Mouse (Mus musculus) liver, postnatal 0 days (tissue): ENCODE data around the gene Ttc25.

Source experiments
- CTCF ChIP-seq: sonication (generic); IDR thresholded peaks from 2 replicates; pipeline ENCODE4 v1.5.1; 2016; ENCODE audit warnings: antibody characterized with exemption, low read depth
- EP300 ChIP-seq: IDR thresholded peaks from 2 replicates; pipeline ENCODE4 v1.6.1; 2016; ENCODE audit warnings: antibody characterized with exemption, low read depth, mild to moderate bottlenecking

- TF ChIP-seq CTCF (peak; percentile 91), EP300 (no peak)
Measured at GRCm38 (mm10) chr11:100570430-100571201, 25.2 kb downstream of the Ttc25 start.
